Mouse (Mus musculus) C3H10T1/2 (cell line): ENCODE results near the gene Tmem230. TPM values are rescaled to one million over a fixed set of nuclear protein-coding genes. Genes with fewer than 3 reads are reported as not detected.

ENCODE experiments used
- polyA plus RNA-seq, 2 experiments: library from polyadenylated mRNA; unstranded; fragments of >200 nt; fragmentation: generic; extraction: Trizol; gene quantifications; one replicate each; pipeline ENCODE4 v1.2.1; 2012; ENCODE audit warnings: missing spikeins in 2 of 2

Tmem230 gene
- polyA plus RNA-seq = 10 to 100 TPM in 1 of 2 experiments, 1 to 10 TPM in 1; 3.5 to 41.2 TPM

GRCm38 (mm10) chr2:132247539-132248313 is at the start of gene Tmem230:
TSS of gene Tmem230 (minus strand) at chr2:132247807.

GRCm38 (mm10) chr2:132262879-132263398 is 15.3 kb upstream of the Tmem230 start, which contains the start of gene Cds2:
TSS of gene Cds2 (plus strand) at chr2:132263148.

GRCm38 (mm10) chr2:132252542-132253528 is 5.2 kb upstream of the Tmem230 start, which contains the start of gene Pcna:
TSS of gene Pcna (minus strand) at chr2:132253314.

Other genes starting within 250 kb of the Tmem230 start
- gene Rassf2, start 217.5 kb downstream of the Tmem230 start, polyA plus RNA-seq = 1 to 10 TPM in 1 of 2 experiments, under 1 TPM in 1; 0.05 to 4.7 TPM
- gene Slc23a2, start 102.7 kb downstream of the Tmem230 start, polyA plus RNA-seq = 1 to 10 TPM in 1 of 2 experiments, under 1 TPM in 1; 0.76 to 7.2 TPM
- gene Pcna, start 5.5 kb upstream of the Tmem230 start, polyA plus RNA-seq = 10 to 100 TPM; 39.3 to 59.3 TPM
- 10 to 100 TPM in 1 of 2 experiments, 1 to 10 TPM in 1; 7.4 to 13.5 TPM for gene Cds2, start 15.3 kb upstream of the Tmem230 start, polyA plus RNA-seq
- gene Prokr2, start 137.6 kb upstream of the Tmem230 start, polyA plus RNA-seq = not detected